Mouse (Mus musculus) embryonic fibroblast, embryonic 13.5 days (primary cell): Measurements from ENCODE around the gene Tigd4.

Experiments
- CTCF ChIP-seq: IDR thresholded peaks from 2 replicates; pipeline ENCODE4 v1.5.1; 2011; ENCODE audit warnings: mild to moderate bottlenecking, control low read depth, low read length, moderate library complexity, borderline replicate concordance; ENCODE audit not compliant: insufficient read depth
- POLR2A ChIP-seq: IDR thresholded peaks from 2 replicates; pipeline ENCODE4 v1.6.1; 2011; ENCODE audit warnings: low read depth, mild to moderate bottlenecking, control low read depth, low read length, moderate library complexity

GRCm38 (mm10) chr3:84558301-84558700 lies 35.1 kb upstream of the Tigd4 start:
- TF ChIP-seq POLR2A: no peak
- no peak for TF ChIP-seq CTCF
